In genomic region chr4:106375857-106376256, GRCm38 (mm10) we compare ENCODE assay signal across 9 mouse cellular contexts. TPM values are rescaled to one million over a fixed set of nuclear protein-coding genes. Genes with fewer than 3 reads are reported as not detected.
DNase-seq lines count a peak whose midpoint lies in the region; ATAC-seq and TF ChIP-seq lines count a peak whose summit lies in the region.
"Had no signal": no experiment of that assay in that cellular context is flagged by ENCODE, and none has a peak within 500 bp of the region (broad histone marks: within the 10 kb centered on the region; RNA-seq: fewer than 3 reads in every experiment).

No protein-coding gene starts in this region.

- no peak for ATAC-seq in heart, embryonic 12.5 days (ENCODE audit: insufficient number of reproducible peaks, low FRiP score)
- ATAC-seq in heart, postnatal 0 days (ENCODE audit: insufficient read depth, low read depth), result peak; percentile 33; the same call in 1 of the 2 replicates
- peak; percentile 81 for ATAC-seq in megakaryocyte-erythroid progenitor cell, adult 5-6 weeks (replicated peaks; ENCODE audit: low FRiP score, low TSS enrichment, poor library complexity, severe bottlenecking)

- peak; percentile 76 to 95 for DNase-seq in heart, adult 18-20 months
- peak; percentile 82 for DNase-seq in adrenal gland, postnatal 25 days
- DNase-seq in embryonic facial prominence, embryonic 10.5 days (ENCODE audit: low spot score), result peak; percentile 82
- DNase-seq in heart, postnatal 0 days (ENCODE audit: low spot score), result peak; percentile 56
- DNase-seq in layer of hippocampus, postnatal 36 days, result peak; percentile 71 to 82
- peak; percentile 62 to 66 for DNase-seq in spleen, postnatal 36 days (ENCODE audit: low spot score in 2 of 2)

- no peaks in the 10 kb centered on the region for H3K27me3 ChIP-seq in heart, embryonic 12.5 days (replicated peaks)
- no peaks in the 10 kb centered on the region for H3K27me3 ChIP-seq in embryonic facial prominence, embryonic 10.5 days (replicated peaks; ENCODE audit: low read depth, poor library complexity, severe bottlenecking)
- no peaks in the 10 kb centered on the region for H3K27me3 ChIP-seq in heart, postnatal 0 days (ENCODE audit: control insufficient read depth, insufficient read depth, low read length)
- H3K27me3 ChIP-seq: neural tube, embryonic 13.5 days had no signal

- no peak overlapping the region for H3K4me3 ChIP-seq in heart, embryonic 12.5 days
- no peak overlapping the region for H3K4me3 ChIP-seq in embryonic facial prominence, embryonic 10.5 days
- H3K4me3 ChIP-seq in heart, postnatal 0 days (ENCODE audit: low read depth, low read length), result no peak overlapping the region
- H3K4me3 ChIP-seq: neural tube, embryonic 13.5 days had no signal

- no peak overlapping the region for H3K4me2 ChIP-seq in heart, embryonic 12.5 days
- H3K4me2 ChIP-seq in heart, postnatal 0 days (ENCODE audit: low read depth, low read length), result no peak overlapping the region
- H3K4me2 ChIP-seq: neural tube, embryonic 13.5 days had no signal

- H3K9me3 ChIP-seq in heart, embryonic 12.5 days (replicated peaks), result no peaks in the 10 kb centered on the region
- H3K9me3 ChIP-seq in embryonic facial prominence, embryonic 10.5 days, result no peaks in the 10 kb centered on the region
- H3K9me3 ChIP-seq in heart, postnatal 0 days (replicated peaks; ENCODE audit: control insufficient read depth, low read length), result no peaks in the 10 kb centered on the region
- H3K9me3 ChIP-seq: neural tube, embryonic 13.5 days had no signal

- no peak overlapping the region for H3K9ac ChIP-seq in heart, embryonic 12.5 days
- no peak overlapping the region for H3K9ac ChIP-seq in heart, postnatal 0 days (replicated peaks; ENCODE audit: low read depth, low read length)
- H3K9ac ChIP-seq: neural tube, embryonic 13.5 days had no signal

- peaks cover 63% of the 10 kb centered on the region for H3K36me3 ChIP-seq in heart, embryonic 12.5 days
- peaks cover 94% of the 10 kb centered on the region for H3K36me3 ChIP-seq in embryonic facial prominence, embryonic 10.5 days (replicated peaks)
- H3K36me3 ChIP-seq in heart, postnatal 0 days (replicated peaks; ENCODE audit: control insufficient read depth, insufficient read depth, low read length), result peaks cover 76% of the 10 kb centered on the region

- H3K4me1 ChIP-seq in heart, embryonic 12.5 days (replicated peaks), result 0 out of 2 replicates have a peak, but pooled peaks cover 5% of the 10 kb centered on the region
- peaks cover 9% of the 10 kb centered on the region for H3K4me1 ChIP-seq in embryonic facial prominence, embryonic 10.5 days
- no peaks in the 10 kb centered on the region for H3K4me1 ChIP-seq in heart, postnatal 0 days (ENCODE audit: control insufficient read depth, insufficient read depth)

- TF ChIP-seq EP300 in heart, postnatal 0 days (IDR thresholded peaks at IDR 0.05; ENCODE audit: low read depth), result no peak

- peak; percentile 93 for TF ChIP-seq CTCF in heart, postnatal 0 days (IDR thresholded peaks at IDR 0.05; ENCODE audit: low read depth)

- H3K27ac ChIP-seq in heart, embryonic 12.5 days (ENCODE audit: poor library complexity, severe bottlenecking), result no peak overlapping the region
- no peak overlapping the region for H3K27ac ChIP-seq in embryonic facial prominence, embryonic 10.5 days (replicated peaks)
- no peak overlapping the region for H3K27ac ChIP-seq in heart, postnatal 0 days (ENCODE audit: low read depth)
- H3K27ac ChIP-seq: neural tube, embryonic 13.5 days had no signal

- 44% methylated on average over 1 of the region's 1 CpGs for WGBS in heart, embryonic 12.5 days
- 52% methylated on average over 1 of the region's 1 CpGs for WGBS in embryonic facial prominence, embryonic 10.5 days
- 50% methylated on average over 1 of the region's 1 CpGs for WGBS in heart, postnatal 0 days

RNA-seq across cellular contexts. Expression of gene Usp24, which starts 59.8 kb away (rescaled TPM):
- 10 to 100 TPM; 51.8 to 51.9 TPM for total RNA-seq in heart, adult 18-20 months (2021)
- 10.4 and 10.6 TPM in 2 replicates for polyA plus RNA-seq in heart, embryonic 12.5 days (2016; fragmentation: Nextera tagmentation; extraction: Ambion mirVana)
- total RNA-seq in adrenal gland, postnatal 25 days (2021), result 41.1 and 46.0 TPM in 2 replicates
- polyA plus RNA-seq in embryonic facial prominence, embryonic 10.5 days (2016; fragmentation: Nextera tagmentation; extraction: Ambion mirVana), result 7.3 and 7.8 TPM in 2 replicates
- total RNA-seq in heart, postnatal 0 days (2014; rRNA removed; ENCODE audit: low replicate concordance), result 16.8 and 27.3 TPM in 2 replicates
- polyA plus RNA-seq in heart, postnatal 0 days (2015; fragmentation: Nextera tagmentation; extraction: Ambion mirVana), result 5.5 and 5.9 TPM in 2 replicates
- total RNA-seq in layer of hippocampus, postnatal 36 days (2021), result 10 to 100 TPM; 38.7 to 44.0 TPM
- 80.2 and 84.3 TPM in 2 replicates for total RNA-seq in megakaryocyte-erythroid progenitor cell, adult 5-6 weeks (2014; fragmentation: Nextera tagmentation)
- total RNA-seq in megakaryocyte-erythroid progenitor cell, adult 5-6 weeks (2017), result 86.6 and 87.0 TPM in 2 replicates
